Mouse (Mus musculus) myocyte (in vitro differentiated cells): ENCODE results near the gene Tgfbr3l. TPM values are rescaled to one million over a fixed set of nuclear protein-coding genes. Genes with fewer than 3 reads are reported as not detected.

Source experiments
- H3K27me3 ChIP-seq: one replicate; pipeline ENCODE4 v1.6.1; 2011; ENCODE audit not compliant: control insufficient read depth, insufficient read depth, insufficient read length
- H3K36me3 ChIP-seq: one replicate; pipeline ENCODE4 v1.6.1; 2011; ENCODE audit not compliant: control insufficient read depth, insufficient read depth
- H3K4me2 ChIP-seq: one replicate; pipeline ENCODE4 v1.6.1; 2011; ENCODE audit warnings: low read depth, control low read depth
- H3K4me3 ChIP-seq: one replicate; pipeline ENCODE4 v1.5.1; 2011; ENCODE audit warnings: mild to moderate bottlenecking, control low read depth, moderate library complexity
- H3K79me2 ChIP-seq: one replicate; pipeline ENCODE4 v1.6.1; 2011; ENCODE audit not compliant: control insufficient read depth, insufficient read depth
- H3ac ChIP-seq: one replicate; pipeline ENCODE4 v1.6.1; 2011; ENCODE audit not compliant: control insufficient read depth, insufficient read length
- CEBPB ChIP-seq: IDR thresholded peaks from 2 replicates; pipeline ENCODE4 v1.6.1; 2011; ENCODE audit warnings: mild to moderate bottlenecking, moderate library complexity; ENCODE audit not compliant: poor library complexity, insufficient read depth, severe bottlenecking
- E2F4 ChIP-seq: IDR thresholded peaks from one replicate; pipeline ENCODE4 v1.6.1; 2011; ENCODE audit warnings: mild to moderate bottlenecking, control low read depth, moderate library complexity; ENCODE audit not compliant: insufficient read depth
- MAX ChIP-seq: IDR thresholded peaks from one replicate; pipeline ENCODE4 v1.6.1; 2011; ENCODE audit warnings: low read depth, mild to moderate bottlenecking, control low read depth
- MYOD1 ChIP-seq, 3 experiments: IDR thresholded peaks; one replicate each; pipeline ENCODE4 v1.6.1; 2011; ENCODE audit warnings: control low read depth in 2 of 3, low read depth in 2 of 3, mild to moderate bottlenecking in 2 of 3, moderate library complexity in 1 of 3; ENCODE audit not compliant: insufficient read length in 2 of 3, control insufficient read depth in 1 of 3
- MYOG ChIP-seq, 3 experiments: IDR thresholded peaks; one replicate each; pipeline ENCODE4 v1.6.1; 2011; ENCODE audit warnings: control low read depth in 2 of 3, low read depth in 2 of 3, mild to moderate bottlenecking in 2 of 3; ENCODE audit not compliant: insufficient read length in 2 of 3, control insufficient read depth in 1 of 3, insufficient read depth in 1 of 3
- POLR2A ChIP-seq: IDR thresholded peaks from one replicate; pipeline ENCODE4 v1.6.1; 2011; ENCODE audit warnings: low read depth, mild to moderate bottlenecking, control low read depth, moderate library complexity; ENCODE audit not compliant: insufficient read length
- POLR2AphosphoS2 ChIP-seq: IDR thresholded peaks from one replicate; pipeline ENCODE4 v1.6.1; 2011; ENCODE audit warnings: low read depth, control low read depth; ENCODE audit not compliant: insufficient read length
- REST ChIP-seq: IDR thresholded peaks from one replicate; pipeline ENCODE4 v1.6.1; 2011; ENCODE audit warnings: mild to moderate bottlenecking, control low read depth, moderate library complexity; ENCODE audit not compliant: insufficient read depth, insufficient read length
- SRF ChIP-seq: IDR thresholded peaks from one replicate; pipeline ENCODE4 v1.6.1; 2011; ENCODE audit warnings: low read depth; ENCODE audit not compliant: control insufficient read depth, insufficient read length
- TCF12 ChIP-seq: IDR thresholded peaks from one replicate; pipeline ENCODE4 v1.6.1; 2011; ENCODE audit warnings: mild to moderate bottlenecking, control low read depth; ENCODE audit not compliant: poor library complexity, insufficient read depth, severe bottlenecking
- TCF3 ChIP-seq: IDR thresholded peaks from one replicate; pipeline ENCODE4 v1.6.1; 2011; ENCODE audit warnings: low read depth, control low read depth; ENCODE audit not compliant: insufficient read length
- USF1 ChIP-seq: IDR thresholded peaks from one replicate; pipeline ENCODE4 v1.6.1; 2011; ENCODE audit warnings: low read depth, mild to moderate bottlenecking, control low read depth, moderate library complexity
- polyA plus RNA-seq: library from polyadenylated mRNA; unstranded; fragments of >200 nt; fragmentation: generic; extraction: Trizol; gene quantifications from one replicate; pipeline ENCODE4 v1.2.1, GENCODE M21; 2012; ENCODE audit warnings: missing spikeins

Gene Tgfbr3l
- polyA plus RNA-seq, 1 experiment: 1.4 TPM

GRCm38 (mm10) chr8:4259805-4260170 lies 11.8 kb downstream of the Tgfbr3l start:
- TF ChIP-seq POLR2A (no peak), MAX (no peak), USF1 (no peak), SRF (no peak), REST (no peak), POLR2AphosphoS2 (no peak), MYOD1 (IDR thresholded peaks at IDR 0.05; ENCODE audit: control insufficient read depth in 1 of 3, insufficient read length in 2 of 3, low read depth in 2 of 3) (no peak), E2F4 (no peak), MYOG (IDR thresholded peaks at IDR 0.05; ENCODE audit: control insufficient read depth in 1 of 3, insufficient read depth in 1 of 3, insufficient read length in 2 of 3, low read depth in 2 of 3) (no peak), TCF3 (no peak)
- H3K27me3 ChIP-seq: no peaks in the 10 kb centered on the region
- H3K36me3 ChIP-seq: peaks cover 15% of the 10 kb centered on the region
- peak overlapping the region; percentile 65 for H3K4me2 ChIP-seq
- H3K4me3 ChIP-seq: no peak overlapping the region
- no peaks in the 10 kb centered on the region for H3K79me2 ChIP-seq
- H3ac ChIP-seq: no peak overlapping the region

GRCm38 (mm10) chr8:4263105-4263791 lies 15.2 kb downstream of the Tgfbr3l start:
- Histone ChIP-seq H3K4me3 (no peak overlapping the region), H3K79me2 (no peaks in the 10 kb centered on the region), H3K36me3 (peaks cover 25% of the 10 kb centered on the region), H3K27me3 (no peaks in the 10 kb centered on the region), H3ac (no peak overlapping the region), H3K4me2 (no peak overlapping the region)
- TF ChIP-seq SRF: no peak
- no peak for TF ChIP-seq MYOG (IDR thresholded peaks at IDR 0.05; ENCODE audit: control insufficient read depth in 1 of 3, insufficient read depth in 1 of 3, insufficient read length in 2 of 3, low read depth in 2 of 3)
- TF ChIP-seq POLR2AphosphoS2: no peak
- no peak for TF ChIP-seq USF1
- no peak for TF ChIP-seq CEBPB
- no peak for TF ChIP-seq MYOD1 (IDR thresholded peaks at IDR 0.05; ENCODE audit: control insufficient read depth in 1 of 3, insufficient read length in 2 of 3, low read depth in 2 of 3)
- TF ChIP-seq REST: no peak
- TF ChIP-seq E2F4: no peak
- no peak for TF ChIP-seq MAX
- TF ChIP-seq POLR2A: no peak
- TF ChIP-seq TCF12: no peak
- TF ChIP-seq TCF3: no peak

GRCm38 (mm10) chr8:4265160-4265914 lies 17.3 kb downstream of the Tgfbr3l start:
- TF ChIP-seq SRF (no peak), TCF3 (no peak), REST (no peak), MYOD1 (IDR thresholded peaks at IDR 0.05; ENCODE audit: control insufficient read depth in 1 of 3, insufficient read length in 2 of 3, low read depth in 2 of 3) (no peak), MAX (no peak), POLR2A (no peak), CEBPB (no peak), E2F4 (no peak), MYOG (IDR thresholded peaks at IDR 0.05; ENCODE audit: control insufficient read depth in 1 of 3, insufficient read depth in 1 of 3, insufficient read length in 2 of 3, low read depth in 2 of 3) (no peak), POLR2AphosphoS2 (no peak), USF1 (no peak), TCF12 (no peak)
- no peak overlapping the region for H3K4me2 ChIP-seq
- H3K4me3 ChIP-seq: no peak overlapping the region
- H3K27me3 ChIP-seq: no peaks in the 10 kb centered on the region
- H3K79me2 ChIP-seq: no peaks in the 10 kb centered on the region
- H3K36me3 ChIP-seq: peaks cover 38% of the 10 kb centered on the region
- no peak overlapping the region for H3ac ChIP-seq

GRCm38 (mm10) chr8:4267627-4268026 lies 19.6 kb downstream of the Tgfbr3l start:
- Histone ChIP-seq H3K27me3 (no peaks in the 10 kb centered on the region), H3K4me2 (no peak overlapping the region), H3ac (no peak overlapping the region), H3K79me2 (no peaks in the 10 kb centered on the region), H3K36me3 (peaks cover 39% of the 10 kb centered on the region), H3K4me3 (no peak overlapping the region)
- no peak for TF ChIP-seq SRF
- TF ChIP-seq MYOD1 (IDR thresholded peaks at IDR 0.05; ENCODE audit: control insufficient read depth in 1 of 3, insufficient read length in 2 of 3, low read depth in 2 of 3): no peak
- TF ChIP-seq TCF3: no peak
- no peak for TF ChIP-seq TCF12
- no peak for TF ChIP-seq USF1
- no peak for TF ChIP-seq MYOG (IDR thresholded peaks at IDR 0.05; ENCODE audit: control insufficient read depth in 1 of 3, insufficient read depth in 1 of 3, insufficient read length in 2 of 3, low read depth in 2 of 3)
- TF ChIP-seq POLR2AphosphoS2: no peak
- TF ChIP-seq POLR2A: no peak
- no peak for TF ChIP-seq CEBPB
- TF ChIP-seq MAX: no peak
- TF ChIP-seq E2F4: no peak
- no peak for TF ChIP-seq REST
